Mouse (Mus musculus): Measurements from ENCODE around the gene Uba2.
A peak's percentile ranks its signal among the peaks of the same experiment; 100 is the strongest.
"Not testable (repeated sequence)": the region's sequence is repeated elsewhere in the genome, so short reads cannot be mapped to it uniquely, and the experiment has no call there.

Uba2 gene

GRCm38 (mm10) chr7:34166850-34167249 is 2.5 kb downstream of the Uba2 start:
- peak; percentile 66 for DNase-seq (ENCODE audit: low read depth)

GRCm38 (mm10) chr7:34165999-34166398 is 3.4 kb downstream of the Uba2 start:
- DNase-seq (ENCODE audit: low read depth) = no peak

- no peak for DNase-seq (ENCODE audit: low read depth)
These were observed 4.7 kb downstream of the Uba2 start for GRCm38 (mm10) chr7:34164671-34165070.

- DNase-seq (ENCODE audit: low read depth) = no peak
These were observed 10.2 kb downstream of the Uba2 start for GRCm38 (mm10) chr7:34159167-34159566.

- DNase-seq (ENCODE audit: low read depth) = no peak
These were observed 11.4 kb downstream of the Uba2 start for GRCm38 (mm10) chr7:34157994-34158393.

GRCm38 (mm10) chr7:34147193-34147592 is 22.2 kb downstream of the Uba2 start:
- DNase-seq (ENCODE audit: low read depth) = peak; percentile 71

- DNase-seq (ENCODE audit: low read depth) = no peak
These were observed 28.3 kb downstream of the Uba2 start for GRCm38 (mm10) chr7:34141123-34141522.

GRCm38 (mm10) chr7:34139493-34139892 is 29.9 kb downstream of the Uba2 start:
- no peak for DNase-seq (ENCODE audit: low read depth)

- no peak for DNase-seq (ENCODE audit: low read depth)
These were observed 35.1 kb downstream of the Uba2 start for GRCm38 (mm10) chr7:34134336-34134735.

- DNase-seq (ENCODE audit: low read depth) = no peak
These were observed 36.2 kb downstream of the Uba2 start, which contains the start of gene Wtip for GRCm38 (mm10) chr7:34133117-34133762. TSS of gene Wtip (minus strand) at chr7:34133268.

- no peak for DNase-seq (ENCODE audit: low read depth)
These were observed 36.9 kb downstream of the Uba2 start for GRCm38 (mm10) chr7:34132355-34133079.

GRCm38 (mm10) chr7:34131959-34132354 is 37.4 kb downstream of the Uba2 start:
- DNase-seq (ENCODE audit: low read depth) = no peak

- DNase-seq (ENCODE audit: low read depth) = no peak
These were observed 38.3 kb downstream of the Uba2 start for GRCm38 (mm10) chr7:34131118-34131517.

GRCm38 (mm10) chr7:34126291-34126690 is 43.1 kb downstream of the Uba2 start:
- no peak for DNase-seq (ENCODE audit: low read depth)

GRCm38 (mm10) chr7:34125346-34125745 is 44.1 kb downstream of the Uba2 start:
- no peak for DNase-seq (ENCODE audit: low read depth)

- no peak for DNase-seq (ENCODE audit: low read depth)
These were observed 46.2 kb downstream of the Uba2 start for GRCm38 (mm10) chr7:34122987-34123720.

GRCm38 (mm10) chr7:34120636-34121035 is 48.8 kb downstream of the Uba2 start:
- not testable (repeated sequence) for DNase-seq (ENCODE audit: low read depth)

GRCm38 (mm10) chr7:34116601-34117000 is 52.8 kb downstream of the Uba2 start:
- DNase-seq (ENCODE audit: low read depth) = no peak

- DNase-seq (ENCODE audit: low read depth) = no peak
These were observed 60.2 kb downstream of the Uba2 start for GRCm38 (mm10) chr7:34109190-34109589.

- no peak for DNase-seq (ENCODE audit: low read depth)
These were observed 68.1 kb downstream of the Uba2 start for GRCm38 (mm10) chr7:34101276-34101675.

GRCm38 (mm10) chr7:34100002-34100401 is 69.4 kb downstream of the Uba2 start:
- no peak for DNase-seq (ENCODE audit: low read depth)

- DNase-seq (ENCODE audit: low read depth) = no peak
These were observed 74.4 kb downstream of the Uba2 start, which contains the start of gene Scgb1b30 for GRCm38 (mm10) chr7:34094911-34095481. TSS of gene Scgb1b30 (plus strand) at chr7:34095431.

Data from c-Kit-positive CD71-positive TER-119-negative erythroid progenitor cells, embryonic 14.5 days (primary cell).